Mouse (Mus musculus): Measurements from ENCODE around the gene Ssmem1.

DNA sequence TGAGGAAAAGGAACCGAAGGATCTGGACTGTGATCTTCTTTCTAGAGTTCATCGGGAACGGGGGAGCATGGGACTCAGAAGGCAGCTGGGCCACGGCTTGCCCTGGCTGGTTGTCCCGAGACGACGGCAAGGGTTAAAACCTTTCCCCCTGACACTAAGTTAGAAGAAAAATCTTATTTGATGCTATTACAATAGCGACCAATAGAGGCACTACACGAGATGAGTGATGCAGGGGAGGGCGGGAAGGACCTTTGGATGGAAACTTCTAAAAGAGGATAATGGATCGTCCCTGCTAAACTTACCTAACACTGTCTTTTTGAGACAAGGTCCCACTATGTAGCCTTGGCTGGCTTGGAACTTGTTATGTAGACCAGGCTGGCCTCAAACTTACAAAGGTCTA lies 10.8 kb downstream of the Ssmem1 start:
- no peak; the same call in 1 of the 2 replicates for TF ChIP-seq CTCF (IDR thresholded peaks at IDR 0.05; ENCODE audit: low read depth)
- no peak for TF ChIP-seq EP300 (IDR thresholded peaks at IDR 0.05; ENCODE audit: low read depth)

All from liver, postnatal 0 days (tissue).